Mouse (Mus musculus) lung, postnatal 14 days (tissue): ENCODE data around the gene Pcp2.

Experiments
- DNase-seq: peaks from one replicate; pipeline ENCODE4 v3.0.0; 2021

The Pcp2 gene

GRCm38 (mm10) chr8:3625445-3625844 lies at the start of gene Pcp2:
Gene Pcp2 (minus strand): TSS chr8:3625545.
- no peak for DNase-seq

GRCm38 (mm10) chr8:3674671-3675070 lies 49.3 kb upstream of the Pcp2 start:
- DNase-seq = no peak

- peak; percentile 89 for DNase-seq
Measured at GRCm38 (mm10) chr8:3671980-3672491, 46.7 kb upstream of the Pcp2 start, which contains the start of gene Fcor. Gene Fcor (minus strand): TSS chr8:3672362.

- DNase-seq = peak; percentile 37
Measured at GRCm38 (mm10) chr8:3670388-3670787, 45.0 kb upstream of the Pcp2 start.

GRCm38 (mm10) chr8:3665507-3665906 lies 40.2 kb upstream of the Pcp2 start, which contains the start of gene Mcemp1:
Gene Mcemp1 (plus strand): TSS chr8:3665754.
- DNase-seq = no peak

- no peak for DNase-seq
Measured at GRCm38 (mm10) chr8:3664405-3664804, 39.1 kb upstream of the Pcp2 start.

- DNase-seq = no peak
Measured at GRCm38 (mm10) chr8:3660889-3661288, 35.5 kb upstream of the Pcp2 start.

- DNase-seq = no peak
Measured at GRCm38 (mm10) chr8:3656725-3657381, 31.5 kb upstream of the Pcp2 start.

GRCm38 (mm10) chr8:3655526-3655925 lies 30.2 kb upstream of the Pcp2 start, which contains the start of gene Retn:
Gene Retn (plus strand): TSS chr8:3655770.
- DNase-seq = no peak

GRCm38 (mm10) chr8:3654726-3655508 lies 29.6 kb upstream of the Pcp2 start:
- DNase-seq = no peak

- DNase-seq = no peak
Measured at GRCm38 (mm10) chr8:3652845-3653244, 27.5 kb upstream of the Pcp2 start.

GRCm38 (mm10) chr8:3648990-3649389 lies 23.6 kb upstream of the Pcp2 start:
- no peak for DNase-seq

GRCm38 (mm10) chr8:3648268-3648667 lies 22.9 kb upstream of the Pcp2 start:
- DNase-seq = no peak

- no peak for DNase-seq
Measured at GRCm38 (mm10) chr8:3647561-3647960, 22.2 kb upstream of the Pcp2 start.

GRCm38 (mm10) chr8:3646824-3647531 lies 21.6 kb upstream of the Pcp2 start:
- no peak for DNase-seq

- DNase-seq = peak; percentile 66
Measured at GRCm38 (mm10) chr8:3645804-3646203, 20.5 kb upstream of the Pcp2 start.

- peak; percentile 53 for DNase-seq
Measured at GRCm38 (mm10) chr8:3631478-3631875, 6.1 kb upstream of the Pcp2 start.

GRCm38 (mm10) chr8:3630647-3631477 lies 5.5 kb upstream of the Pcp2 start, which contains the start of gene Stxbp2:
Gene Stxbp2 (plus strand): TSS chr8:3630955.
- peak; percentile 84 for DNase-seq

- DNase-seq = peak; percentile 25
Measured at GRCm38 (mm10) chr8:3628014-3628413, 2.7 kb upstream of the Pcp2 start.

- no peak for DNase-seq
Measured at GRCm38 (mm10) chr8:3626971-3627370, 1.6 kb upstream of the Pcp2 start.

- no peak for DNase-seq
Measured at GRCm38 (mm10) chr8:3622119-3622518, 3.2 kb downstream of the Pcp2 start.
